Mouse (Mus musculus) liver, adult 2 months (tissue): ENCODE results near the gene Zdhhc12.

Source experiments
- CTCF ChIP-seq: fragments of 200-500 bp; IDR thresholded peaks from 2 replicates; pipeline ENCODE4 v1.5.1; 2011; ENCODE audit warnings: low read depth, low read length, control low read depth
- POLR2A ChIP-seq: fragments of 200-500 bp; IDR thresholded peaks from 2 replicates; pipeline ENCODE4 v1.6.1; 2011; ENCODE audit warnings: low read length, control low read depth; ENCODE audit not compliant: insufficient read depth; ENCODE audit errors: extremely low read depth

- TF ChIP-seq CTCF (no peak), POLR2A (no peak)
Observed at GRCm38 (mm10) chr2:30063235-30063634, 30.2 kb downstream of the Zdhhc12 start.
